Mouse (Mus musculus): ENCODE measurements around the gene Cpa5. TPM values are rescaled to one million over a fixed set of nuclear protein-coding genes. Genes with fewer than 3 reads are reported as not detected.
A peak's percentile ranks its signal among the peaks of the same experiment; 100 is the strongest.

The Cpa5 gene
- polyA plus RNA-seq, 1 experiment from 2014 or later: 0.10 TPM

DNA sequence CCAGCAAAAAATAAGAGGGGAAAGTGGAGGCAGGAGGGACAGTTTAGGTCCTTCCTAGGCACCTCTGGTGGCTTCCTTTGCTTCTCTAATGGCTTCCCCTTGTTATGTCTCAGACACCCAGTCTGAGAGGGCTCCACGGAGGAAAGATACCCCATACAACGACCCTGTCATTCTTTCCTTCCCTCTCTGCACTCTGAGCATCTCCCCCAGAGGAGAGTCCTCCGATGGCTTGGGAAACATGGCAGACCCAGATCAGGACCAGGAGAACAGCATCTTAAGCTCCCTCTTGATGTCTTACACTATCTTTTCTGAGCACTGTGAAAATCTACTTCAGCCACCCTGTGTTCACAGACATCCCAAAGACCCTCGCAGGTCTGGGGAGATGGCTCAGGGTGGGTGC, 4.9 kb downstream of the Cpa5 start:
- Histone ChIP-seq H3K9me3 (replicated peaks; ENCODE audit: control insufficient read depth, low read length) (no peaks in the 10 kb centered on the region), H3K27me3 (replicated peaks; ENCODE audit: control insufficient read depth, insufficient read depth, low read length) (no peaks in the 10 kb centered on the region), H3K4me3 (ENCODE audit: low read depth, low read length) (no peak overlapping the region), H3K36me3 (ENCODE audit: control insufficient read depth, insufficient read depth, low read length) (no peaks in the 10 kb centered on the region), H3K27ac (ENCODE audit: low read depth, low read length) (peak overlapping the region; percentile 86), H3K4me2 (ENCODE audit: low read length) (no peak overlapping the region), H3K9ac (ENCODE audit: low read length) (no peak overlapping the region), H3K4me1 (ENCODE audit: control insufficient read depth, insufficient read depth, low read length) (peaks cover 44% of the 10 kb centered on the region)
- 11% methylated on average over 4 of the region's 4 CpGs for WGBS
- ATAC-seq (no peak), DNase-seq (ENCODE audit: low spot score) (no peak)

DNA sequence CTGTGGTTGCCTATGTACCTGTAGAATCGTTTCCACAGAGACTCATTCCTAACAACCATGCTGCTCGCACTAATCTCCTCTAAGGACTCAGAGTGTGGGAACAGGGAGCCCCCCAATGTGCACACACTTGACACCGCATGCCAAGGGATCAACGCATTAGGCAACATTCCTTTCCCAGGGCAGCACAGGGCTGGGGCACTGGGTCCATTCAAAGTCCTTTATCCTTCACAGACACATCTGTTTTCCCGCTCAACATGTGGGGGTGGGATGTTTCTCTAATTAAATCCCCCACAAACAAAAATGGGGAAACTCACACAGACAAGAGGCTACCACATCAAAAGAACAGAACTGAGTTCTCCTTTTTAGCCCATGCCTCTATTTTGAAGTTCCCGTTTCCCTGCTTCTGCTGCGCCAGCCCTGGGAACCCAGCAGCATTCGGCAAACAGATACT, 5.7 kb downstream of the Cpa5 start:
- H3K9ac ChIP-seq (ENCODE audit: low read length): no peak overlapping the region

DNA sequence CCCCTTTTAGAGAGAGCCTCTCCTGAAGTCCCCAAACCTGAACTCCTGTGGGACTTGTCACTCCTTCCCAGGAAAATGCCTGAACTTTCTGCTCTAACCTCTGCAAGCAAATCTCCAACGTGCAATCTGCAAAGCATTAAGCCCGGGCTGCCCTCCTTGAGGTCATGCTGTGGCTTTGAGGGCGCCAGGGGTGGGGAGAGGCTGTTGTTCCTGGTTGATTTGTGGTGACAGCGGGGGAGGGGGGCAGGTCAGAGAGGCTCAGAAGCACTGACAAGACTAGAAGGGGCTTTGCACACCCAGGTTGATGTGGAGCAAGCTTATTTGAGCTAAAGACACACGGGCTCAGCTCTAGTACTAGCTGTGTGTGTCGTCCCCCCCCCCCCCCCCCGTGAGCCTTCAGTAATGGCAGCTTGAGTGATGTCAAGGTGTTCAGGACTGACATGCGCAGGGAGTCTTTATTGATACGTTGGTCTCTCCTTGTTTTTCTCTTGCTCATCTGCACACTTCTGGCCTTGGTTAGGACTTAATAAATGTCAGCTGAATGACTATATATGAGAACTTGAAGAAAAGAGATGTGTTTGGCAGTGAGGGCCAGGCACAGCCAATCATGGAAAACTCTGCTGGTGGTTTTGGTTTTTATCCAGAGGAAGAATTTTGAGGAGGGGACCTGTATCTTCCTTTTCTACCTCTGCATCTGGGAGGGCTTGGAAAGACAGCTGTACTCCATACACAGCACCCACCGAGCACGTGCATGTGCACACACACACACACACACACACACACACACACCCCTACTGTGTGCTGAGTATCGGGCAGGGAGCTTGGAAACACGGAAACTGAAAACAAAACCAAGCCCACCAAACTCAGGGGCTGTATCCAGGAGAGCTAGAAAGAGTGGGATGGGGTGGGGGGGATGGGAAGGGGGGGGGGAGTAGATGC, 6.5 kb downstream of the Cpa5 start:
- Histone ChIP-seq H3K4me3 (ENCODE audit: low read depth, low read length) (peak overlapping the region; percentile 23), H3K4me1 (ENCODE audit: control insufficient read depth, insufficient read depth, low read length) (peaks cover 39% of the 10 kb centered on the region), H3K36me3 (ENCODE audit: control insufficient read depth, insufficient read depth, low read length) (no peaks in the 10 kb centered on the region), H3K27ac (ENCODE audit: low read depth, low read length) (peak overlapping the region; percentile 86), H3K9me3 (replicated peaks; ENCODE audit: control insufficient read depth, low read length) (no peaks in the 10 kb centered on the region), H3K4me2 (ENCODE audit: low read length) (peak overlapping the region; percentile 56), H3K9ac (ENCODE audit: low read length) (peak overlapping the region; percentile 46; the same call in 1 of the 2 replicates), H3K27me3 (replicated peaks; ENCODE audit: control insufficient read depth, insufficient read depth, low read length) (no peaks in the 10 kb centered on the region)
- ATAC-seq: peak; percentile 9
- DNase-seq (ENCODE audit: low spot score): peak; percentile 28
- 5% methylated on average over 13 of the region's 13 CpGs for WGBS

More for the DNA sequence above, 5.7 kb downstream of the Cpa5 start:
- ATAC-seq (0 out of 2 replicates have a peak, but pooled peaks have one; percentile 23), DNase-seq (ENCODE audit: low spot score) (peak; percentile 54)
- Histone ChIP-seq H3K27ac (ENCODE audit: low read depth, low read length) (peak overlapping the region; percentile 86), H3K27me3 (replicated peaks; ENCODE audit: control insufficient read depth, insufficient read depth, low read length) (no peaks in the 10 kb centered on the region), H3K4me2 (ENCODE audit: low read length) (peak overlapping the region; percentile 56), H3K4me1 (ENCODE audit: control insufficient read depth, insufficient read depth, low read length) (peaks cover 39% of the 10 kb centered on the region), H3K9me3 (replicated peaks; ENCODE audit: control insufficient read depth, low read length) (no peaks in the 10 kb centered on the region), H3K36me3 (ENCODE audit: control insufficient read depth, insufficient read depth, low read length) (no peaks in the 10 kb centered on the region), H3K4me3 (ENCODE audit: low read depth, low read length) (no peak overlapping the region)
- 1% methylated on average over 8 of the region's 8 CpGs for WGBS

DNA sequence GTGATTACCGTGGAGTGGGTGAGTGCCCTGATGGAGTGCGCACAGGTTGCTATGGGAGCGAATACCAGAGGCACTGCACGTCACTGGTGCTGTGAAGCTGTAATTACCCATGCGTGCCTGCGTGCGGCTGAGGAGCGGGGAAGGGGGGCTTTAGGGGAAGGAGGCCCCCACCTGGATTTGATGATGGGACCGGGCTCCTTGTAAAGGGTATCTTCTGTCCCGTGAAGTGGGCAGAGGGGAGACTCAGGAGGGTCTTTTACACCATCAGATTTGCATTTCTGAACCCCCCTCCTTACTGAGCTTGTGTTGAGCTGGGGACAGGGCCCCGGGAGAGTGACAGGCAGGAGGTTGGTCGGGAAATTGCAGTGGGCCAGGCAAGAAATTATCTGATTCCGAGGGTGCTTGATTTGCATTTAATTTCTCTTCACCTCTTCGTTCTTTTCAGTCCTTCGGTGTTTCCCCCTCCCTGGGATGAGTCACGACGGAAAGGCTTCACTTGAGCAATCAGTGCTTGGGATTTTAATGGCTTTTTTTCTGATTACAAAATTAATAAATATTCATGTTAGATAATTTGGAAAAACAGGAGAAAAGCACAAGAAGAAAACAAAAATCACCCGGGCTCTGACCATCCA, 7.3 kb downstream of the Cpa5 start:
- no peaks in the 10 kb centered on the region for H3K27me3 ChIP-seq (replicated peaks; ENCODE audit: control insufficient read depth, insufficient read depth, low read length)
- 2% methylated on average over 18 of the region's 18 CpGs for WGBS
- no peaks in the 10 kb centered on the region for H3K9me3 ChIP-seq (replicated peaks; ENCODE audit: control insufficient read depth, low read length)
- peaks cover 39% of the 10 kb centered on the region for H3K4me1 ChIP-seq (ENCODE audit: control insufficient read depth, insufficient read depth, low read length)
- peak overlapping the region; percentile 56 for H3K4me2 ChIP-seq (ENCODE audit: low read length)
- H3K4me3 ChIP-seq (ENCODE audit: low read depth, low read length): peak overlapping the region; percentile 23
- peak overlapping the region; percentile 44; the same call in 1 of the 2 replicates for H3K9ac ChIP-seq (ENCODE audit: low read length)
- ATAC-seq (peak; percentile 92), DNase-seq (ENCODE audit: low spot score) (peak; percentile 90)
- no peaks in the 10 kb centered on the region for H3K36me3 ChIP-seq (ENCODE audit: control insufficient read depth, insufficient read depth, low read length)
- peak overlapping the region; percentile 86 for H3K27ac ChIP-seq (ENCODE audit: low read depth, low read length)

DNA sequence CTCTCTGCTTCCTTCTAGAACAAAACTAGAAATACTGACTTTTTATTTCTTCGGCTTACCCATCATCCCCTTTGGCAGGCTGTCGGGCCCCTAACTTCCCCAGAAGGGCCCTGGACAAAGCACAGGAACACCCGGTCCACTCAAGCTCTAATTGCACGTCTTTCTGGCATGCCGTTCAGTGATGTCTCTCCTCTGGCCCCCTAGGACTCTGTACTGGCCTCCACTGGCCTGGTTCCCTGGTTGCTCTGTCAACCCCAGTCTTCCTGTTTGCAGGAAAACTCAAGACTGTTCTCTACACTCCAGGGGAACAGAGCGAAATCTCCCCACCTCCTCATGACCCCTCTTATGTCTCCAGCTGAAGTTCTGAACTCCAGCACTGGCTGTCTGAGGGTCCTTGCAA, 7.9 kb downstream of the Cpa5 start:
- no peak overlapping the region for H3K4me3 ChIP-seq (ENCODE audit: low read depth, low read length)
- WGBS: 25% methylated on average over 6 of the region's 6 CpGs
- H3K27me3 ChIP-seq (replicated peaks; ENCODE audit: control insufficient read depth, insufficient read depth, low read length): no peaks in the 10 kb centered on the region
- H3K9me3 ChIP-seq (replicated peaks; ENCODE audit: control insufficient read depth, low read length): no peaks in the 10 kb centered on the region
- ATAC-seq (no peak), DNase-seq (ENCODE audit: low spot score) (no peak)
- no peaks in the 10 kb centered on the region for H3K36me3 ChIP-seq (ENCODE audit: control insufficient read depth, insufficient read depth, low read length)
- peaks cover 39% of the 10 kb centered on the region for H3K4me1 ChIP-seq (ENCODE audit: control insufficient read depth, insufficient read depth, low read length)
- H3K9ac ChIP-seq (ENCODE audit: low read length): no peak overlapping the region
- H3K4me2 ChIP-seq (ENCODE audit: low read length): peak overlapping the region; percentile 56
- peak overlapping the region; percentile 86 for H3K27ac ChIP-seq (ENCODE audit: low read depth, low read length)

DNA sequence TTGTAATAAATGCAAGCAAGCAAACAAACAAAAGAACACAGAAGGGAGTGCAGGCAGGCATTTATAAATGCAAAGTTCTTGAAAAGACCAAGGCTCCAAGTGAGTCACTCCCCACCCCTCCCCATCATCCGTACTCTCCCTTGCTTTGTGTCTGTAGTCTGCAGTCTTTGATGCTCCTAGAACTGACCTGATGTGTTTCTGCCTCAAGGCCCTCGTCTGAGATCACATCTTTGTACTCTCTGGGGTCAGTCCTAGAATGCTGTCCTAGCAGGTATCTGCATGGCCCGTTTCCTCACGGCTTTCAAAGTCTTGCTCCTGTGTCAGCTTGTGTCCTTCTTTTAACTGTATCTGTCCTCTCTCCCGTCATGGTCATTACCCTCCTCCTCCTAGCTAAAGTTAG, 8.8 kb downstream of the Cpa5 start:
- no peak overlapping the region; the same call in 1 of the 2 replicates for H3K27ac ChIP-seq (ENCODE audit: low read depth, low read length)
- no peak overlapping the region for H3K9ac ChIP-seq (ENCODE audit: low read length)
- no peak overlapping the region for H3K4me2 ChIP-seq (ENCODE audit: low read length)
- H3K36me3 ChIP-seq (ENCODE audit: control insufficient read depth, insufficient read depth, low read length): no peaks in the 10 kb centered on the region
- ATAC-seq: no peak
- 66% methylated on average over 5 of the region's 5 CpGs for WGBS
- DNase-seq (ENCODE audit: low spot score): no peak
- H3K4me1 ChIP-seq (ENCODE audit: control insufficient read depth, insufficient read depth, low read length): peaks cover 38% of the 10 kb centered on the region
- H3K4me3 ChIP-seq (ENCODE audit: low read depth, low read length): no peak overlapping the region
- H3K27me3 ChIP-seq (replicated peaks; ENCODE audit: control insufficient read depth, insufficient read depth, low read length): no peaks in the 10 kb centered on the region
- H3K9me3 ChIP-seq (replicated peaks; ENCODE audit: control insufficient read depth, low read length): no peaks in the 10 kb centered on the region

DNA sequence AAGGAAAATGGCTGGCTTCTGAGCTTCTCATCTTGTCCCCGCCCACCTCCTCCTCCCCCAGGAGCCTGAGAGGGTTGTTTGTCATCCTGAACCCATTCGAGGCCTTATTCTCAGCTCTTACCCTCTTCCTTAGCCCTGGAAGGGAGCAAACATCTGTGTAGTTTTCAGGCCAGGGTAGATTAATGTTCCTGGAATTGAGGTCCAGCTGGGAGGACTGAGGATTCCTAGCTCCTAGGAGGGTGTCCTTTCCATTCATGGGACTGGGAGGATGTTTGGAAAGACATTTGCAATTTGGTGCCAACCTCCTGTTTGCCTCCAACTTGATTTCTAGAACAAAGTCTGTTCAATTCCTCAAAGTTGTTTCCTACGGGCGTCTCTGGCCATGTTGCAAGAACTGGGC, 9.8 kb downstream of the Cpa5 start:
- Histone ChIP-seq H3K9ac (ENCODE audit: low read length) (no peak overlapping the region), H3K4me3 (ENCODE audit: low read depth, low read length) (no peak overlapping the region), H3K4me2 (ENCODE audit: low read length) (no peak overlapping the region), H3K9me3 (replicated peaks; ENCODE audit: control insufficient read depth, low read length) (no peaks in the 10 kb centered on the region), H3K27ac (ENCODE audit: low read depth, low read length) (peak overlapping the region; percentile 27; the same call in 1 of the 2 replicates), H3K36me3 (ENCODE audit: control insufficient read depth, insufficient read depth, low read length) (no peaks in the 10 kb centered on the region), H3K27me3 (replicated peaks; ENCODE audit: control insufficient read depth, insufficient read depth, low read length) (no peaks in the 10 kb centered on the region), H3K4me1 (ENCODE audit: control insufficient read depth, insufficient read depth, low read length) (peaks cover 36% of the 10 kb centered on the region)
- 81% methylated on average over 4 of the region's 4 CpGs for WGBS
- no peak for DNase-seq (ENCODE audit: low spot score)
- no peak for ATAC-seq

DNA sequence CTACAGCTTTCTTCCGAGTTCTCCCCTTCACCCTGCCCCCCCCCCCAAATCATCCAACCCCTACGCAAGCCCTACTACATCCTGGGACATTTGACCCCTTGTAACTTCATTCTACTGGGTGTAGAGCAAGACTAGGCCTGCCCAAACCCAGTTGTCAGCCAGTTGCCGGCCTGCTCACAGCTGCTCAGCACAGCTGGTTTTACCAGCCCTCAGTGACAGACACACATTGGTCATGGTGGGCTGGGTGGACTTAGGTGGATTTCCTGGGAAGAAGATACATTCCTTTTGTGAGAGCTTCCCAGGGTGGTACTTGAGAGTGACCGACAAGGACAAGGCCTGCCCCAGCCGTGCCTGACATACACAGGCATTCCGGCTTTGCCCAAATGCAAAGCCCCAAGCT, 10.2 kb downstream of the Cpa5 start:
- no peaks in the 10 kb centered on the region for H3K36me3 ChIP-seq (ENCODE audit: control insufficient read depth, insufficient read depth, low read length)
- H3K27ac ChIP-seq (ENCODE audit: low read depth, low read length): no peak overlapping the region
- H3K9ac ChIP-seq (ENCODE audit: low read length): no peak overlapping the region
- no peak overlapping the region for H3K4me2 ChIP-seq (ENCODE audit: low read length)
- no peak overlapping the region for H3K4me3 ChIP-seq (ENCODE audit: low read depth, low read length)
- 94% methylated on average over 6 of the region's 6 CpGs for WGBS
- no peaks in the 10 kb centered on the region for H3K9me3 ChIP-seq (replicated peaks; ENCODE audit: control insufficient read depth, low read length)
- no peaks in the 10 kb centered on the region for H3K27me3 ChIP-seq (replicated peaks; ENCODE audit: control insufficient read depth, insufficient read depth, low read length)
- no peak for ATAC-seq
- DNase-seq (ENCODE audit: low spot score): no peak
- peaks cover 32% of the 10 kb centered on the region for H3K4me1 ChIP-seq (ENCODE audit: control insufficient read depth, insufficient read depth, low read length)

Measured in forebrain, embryonic 14.5 days (tissue).